Mouse (Mus musculus) frontal cortex, postnatal 25 days (tissue): ENCODE measurements around the gene Pdik1l.

Source experiments
- DNase-seq, 2 experiments: peaks; one replicate each; pipeline ENCODE4 v3.0.0; 2022; ENCODE audit warnings: low spot score in 2 of 2

Pdik1l gene

GRCm38 (mm10) chr4:134258354-134258753 is 29.3 kb downstream of the Pdik1l start:
- no peak for DNase-seq

- no peak for DNase-seq
These were observed 30.3 kb downstream of the Pdik1l start for GRCm38 (mm10) chr4:134257198-134258009.

GRCm38 (mm10) chr4:134256407-134257197 is 31.1 kb downstream of the Pdik1l start:
- DNase-seq = no peak

- no peak for DNase-seq
These were observed 31.8 kb downstream of the Pdik1l start for GRCm38 (mm10) chr4:134255854-134256253.

GRCm38 (mm10) chr4:134254835-134255234 is 32.9 kb downstream of the Pdik1l start:
- no peak for DNase-seq

- DNase-seq = no peak
These were observed 33.9 kb downstream of the Pdik1l start, which contains the start of gene Grrp1 for GRCm38 (mm10) chr4:134253722-134254324. Gene Grrp1, minus strand, starts transcription at chr4:134254106.

GRCm38 (mm10) chr4:134252911-134253721 is 34.6 kb downstream of the Pdik1l start:
- DNase-seq = no peak

GRCm38 (mm10) chr4:134252131-134252910 is 35.4 kb downstream of the Pdik1l start:
- DNase-seq = no peak

- no peak for DNase-seq
These were observed 36.2 kb downstream of the Pdik1l start for GRCm38 (mm10) chr4:134251241-134252130.

GRCm38 (mm10) chr4:134250930-134251240 is 36.8 kb downstream of the Pdik1l start:
- no peak for DNase-seq

- no peak for DNase-seq
These were observed 37.4 kb downstream of the Pdik1l start for GRCm38 (mm10) chr4:134250116-134250929.

- DNase-seq = peak; percentile 54
These were observed 38.0 kb downstream of the Pdik1l start for GRCm38 (mm10) chr4:134249651-134250050.

- DNase-seq = no peak
These were observed 40.9 kb downstream of the Pdik1l start, which contains the start of gene Gm30191 for GRCm38 (mm10) chr4:134246719-134247258. Gene Gm30191, plus strand, starts transcription at chr4:134246935.

GRCm38 (mm10) chr4:134246256-134246655 is 41.4 kb downstream of the Pdik1l start:
- DNase-seq = no peak

GRCm38 (mm10) chr4:134245148-134245843 is 42.4 kb downstream of the Pdik1l start, which contains the start of gene Zfp593:
Gene Zfp593, minus strand, starts transcription at chr4:134245592.
- DNase-seq = peak; percentile 93 to 95

- DNase-seq = no peak
These were observed 44.0 kb downstream of the Pdik1l start, which contains the start of gene E130218I03Rik for GRCm38 (mm10) chr4:134243516-134244250. Gene E130218I03Rik, plus strand, starts transcription at chr4:134243662.

GRCm38 (mm10) chr4:134238686-134239085 is 49.0 kb downstream of the Pdik1l start:
- no peak for DNase-seq
